Mouse (Mus musculus): ENCODE results near the gene Emc9. TPM values are rescaled to one million over a fixed set of nuclear protein-coding genes. Genes with fewer than 3 reads are reported as not detected.

Gene Emc9
- polyA plus RNA-seq, 1 experiment from 2014 or later = 22.6 TPM

GRCm38 (mm10) chr14:55589271-55589670, 4.2 kb upstream of the Emc9 start:
- no peak for ATAC-seq (ENCODE audit: insufficient number of reproducible peaks, insufficient read depth, low FRiP score, low read depth)
- Histone ChIP-seq H3K9ac (ENCODE audit: low read length) (no peak overlapping the region), H3K36me3 (ENCODE audit: control insufficient read depth, insufficient read depth, low read length) (peaks cover 33% of the 10 kb centered on the region), H3K27me3 (ENCODE audit: control insufficient read depth, insufficient read depth, low read length) (no peaks in the 10 kb centered on the region), H3K27ac (replicated peaks in 1 of 2; ENCODE audit: control insufficient read depth in 1 of 2, insufficient read depth in 1 of 2, low read depth in 2 of 2, low read length in 2 of 2) (no peak overlapping the region), H3K9me3 (ENCODE audit: control insufficient read depth, low read length) (no peaks in the 10 kb centered on the region), H3K4me2 (ENCODE audit: low read length) (no peak overlapping the region), H3K4me1 (ENCODE audit: control insufficient read depth in 2 of 2, insufficient read depth in 2 of 2, low read length in 2 of 2) (peaks cover 10 to 30% of the 10 kb centered on the region in 2 experiments), H3K4me3 (ENCODE audit: control insufficient read depth in 1 of 2, insufficient read depth in 1 of 2, low read depth in 1 of 2, low read length in 2 of 2) (no peak overlapping the region)
- WGBS = 94% methylated on average over 5 of the region's 5 CpGs

GRCm38 (mm10) chr14:55586149-55586548, 1.0 kb upstream of the Emc9 start:
- Histone ChIP-seq H3K4me1 (ENCODE audit: control insufficient read depth in 2 of 2, insufficient read depth in 2 of 2, low read length in 2 of 2) (peaks cover 5 to 19% of the 10 kb centered on the region in 2 experiments), H3K4me2 (ENCODE audit: low read length) (no peak overlapping the region), H3K27me3 (ENCODE audit: control insufficient read depth, insufficient read depth, low read length) (no peaks in the 10 kb centered on the region), H3K36me3 (ENCODE audit: control insufficient read depth, insufficient read depth, low read length) (peaks cover 35% of the 10 kb centered on the region), H3K27ac (replicated peaks in 1 of 2; ENCODE audit: control insufficient read depth in 1 of 2, insufficient read depth in 1 of 2, low read depth in 2 of 2, low read length in 2 of 2) (no peak overlapping the region), H3K9me3 (ENCODE audit: control insufficient read depth, low read length) (no peaks in the 10 kb centered on the region), H3K9ac (ENCODE audit: low read length) (no peak overlapping the region), H3K4me3 (ENCODE audit: control insufficient read depth in 1 of 2, insufficient read depth in 1 of 2, low read depth in 1 of 2, low read length in 2 of 2) (no peak overlapping the region)
- 75% methylated on average over 2 of the region's 2 CpGs for WGBS
- no peak for ATAC-seq (ENCODE audit: insufficient number of reproducible peaks, insufficient read depth, low FRiP score, low read depth)

- H3K27me3 ChIP-seq (ENCODE audit: control insufficient read depth, insufficient read depth, low read length) = no peaks in the 10 kb centered on the region
- H3K9me3 ChIP-seq (ENCODE audit: control insufficient read depth, low read length) = no peaks in the 10 kb centered on the region
- H3K9ac ChIP-seq (ENCODE audit: low read length) = peak overlapping the region; percentile 79
- WGBS = 49% methylated on average over 6 of the region's 6 CpGs
- peaks cover 41% of the 10 kb centered on the region for H3K36me3 ChIP-seq (ENCODE audit: control insufficient read depth, insufficient read depth, low read length)
- peaks cover 5 to 19% of the 10 kb centered on the region in 2 experiments for H3K4me1 ChIP-seq (ENCODE audit: control insufficient read depth in 2 of 2, insufficient read depth in 2 of 2, low read length in 2 of 2)
- H3K27ac ChIP-seq (replicated peaks in 1 of 2; ENCODE audit: control insufficient read depth in 1 of 2, insufficient read depth in 1 of 2, low read depth in 2 of 2, low read length in 2 of 2) = peak overlapping the region; percentile 0 to 77; a peak in 2 of 4 replicates
- H3K4me3 ChIP-seq (ENCODE audit: control insufficient read depth in 1 of 2, insufficient read depth in 1 of 2, low read depth in 1 of 2, low read length in 2 of 2) = peak overlapping the region in 1 of 2 experiments; percentile 63; a peak in 2 of 4 replicates
- no peak for ATAC-seq (ENCODE audit: insufficient number of reproducible peaks, insufficient read depth, low FRiP score, low read depth)
- peak overlapping the region; percentile 88 for H3K4me2 ChIP-seq (ENCODE audit: low read length)
Measured at GRCm38 (mm10) chr14:55585566-55585960, 461 bp upstream of the Emc9 start.

GRCm38 (mm10) chr14:55584303-55584701, 800 bp downstream of the Emc9 start:
- H3K36me3 ChIP-seq (ENCODE audit: control insufficient read depth, insufficient read depth, low read length) = peaks cover 49% of the 10 kb centered on the region
- H3K4me1 ChIP-seq (ENCODE audit: control insufficient read depth in 2 of 2, insufficient read depth in 2 of 2, low read length in 2 of 2) = peaks cover 3 to 17% of the 10 kb centered on the region in 2 experiments; a peak in 3 of 4 replicates
- H3K27me3 ChIP-seq (ENCODE audit: control insufficient read depth, insufficient read depth, low read length) = no peaks in the 10 kb centered on the region
- H3K4me2 ChIP-seq (ENCODE audit: low read length) = peak overlapping the region; percentile 88
- no peaks in the 10 kb centered on the region for H3K9me3 ChIP-seq (ENCODE audit: control insufficient read depth, low read length)
- peak overlapping the region; percentile 63 for H3K4me3 ChIP-seq (ENCODE audit: control insufficient read depth in 1 of 2, insufficient read depth in 1 of 2, low read depth in 1 of 2, low read length in 2 of 2)
- peak overlapping the region; percentile 79 for H3K9ac ChIP-seq (ENCODE audit: low read length)
- 37% methylated on average over 5 of the region's 5 CpGs for WGBS
- ATAC-seq (ENCODE audit: insufficient number of reproducible peaks, insufficient read depth, low FRiP score, low read depth) = no peak
- H3K27ac ChIP-seq (replicated peaks in 1 of 2; ENCODE audit: control insufficient read depth in 1 of 2, insufficient read depth in 1 of 2, low read depth in 2 of 2, low read length in 2 of 2) = peak overlapping the region in 1 of 2 experiments; percentile 77; a peak in 2 of 4 replicates

GRCm38 (mm10) chr14:55581981-55582681, 3.0 kb downstream of the Emc9 start:
- ATAC-seq (ENCODE audit: insufficient number of reproducible peaks, insufficient read depth, low FRiP score, low read depth) = no peak
- Histone ChIP-seq H3K4me2 (ENCODE audit: low read length) (no peak overlapping the region), H3K27ac (replicated peaks in 1 of 2; ENCODE audit: control insufficient read depth in 1 of 2, insufficient read depth in 1 of 2, low read depth in 2 of 2, low read length in 2 of 2) (no peak overlapping the region), H3K27me3 (ENCODE audit: control insufficient read depth, insufficient read depth, low read length) (no peaks in the 10 kb centered on the region), H3K4me1 (ENCODE audit: control insufficient read depth in 2 of 2, insufficient read depth in 2 of 2, low read length in 2 of 2) (peaks cover 3 to 28% of the 10 kb centered on the region in 2 experiments; a peak in 3 of 4 replicates), H3K4me3 (ENCODE audit: control insufficient read depth in 1 of 2, insufficient read depth in 1 of 2, low read depth in 1 of 2, low read length in 2 of 2) (no peak overlapping the region), H3K9ac (ENCODE audit: low read length) (no peak overlapping the region), H3K36me3 (ENCODE audit: control insufficient read depth, insufficient read depth, low read length) (peaks cover 28% of the 10 kb centered on the region), H3K9me3 (ENCODE audit: control insufficient read depth, low read length) (no peaks in the 10 kb centered on the region)
- 74% methylated on average over 9 of the region's 9 CpGs for WGBS

GRCm38 (mm10) chr14:55580731-55581130, 4.4 kb downstream of the Emc9 start:
- Histone ChIP-seq H3K27ac (replicated peaks in 1 of 2; ENCODE audit: control insufficient read depth in 1 of 2, insufficient read depth in 1 of 2, low read depth in 2 of 2, low read length in 2 of 2) (no peak overlapping the region), H3K9ac (ENCODE audit: low read length) (no peak overlapping the region), H3K4me2 (ENCODE audit: low read length) (no peak overlapping the region), H3K36me3 (ENCODE audit: control insufficient read depth, insufficient read depth, low read length) (peaks cover 26% of the 10 kb centered on the region), H3K4me3 (ENCODE audit: control insufficient read depth in 1 of 2, insufficient read depth in 1 of 2, low read depth in 1 of 2, low read length in 2 of 2) (no peak overlapping the region), H3K4me1 (ENCODE audit: control insufficient read depth in 2 of 2, insufficient read depth in 2 of 2, low read length in 2 of 2) (peaks cover 12 to 36% of the 10 kb centered on the region in 2 experiments; a peak in 3 of 4 replicates), H3K27me3 (ENCODE audit: control insufficient read depth, insufficient read depth, low read length) (no peaks in the 10 kb centered on the region), H3K9me3 (ENCODE audit: control insufficient read depth, low read length) (no peaks in the 10 kb centered on the region)
- WGBS = 93% methylated on average over 16 of the region's 16 CpGs
- ATAC-seq (ENCODE audit: insufficient number of reproducible peaks, insufficient read depth, low FRiP score, low read depth) = no peak

GRCm38 (mm10) chr14:55579511-55580496, 5.3 kb downstream of the Emc9 start:
- no peaks in the 10 kb centered on the region for H3K9me3 ChIP-seq (ENCODE audit: control insufficient read depth, low read length)
- H3K9ac ChIP-seq (ENCODE audit: low read length) = no peak overlapping the region
- H3K36me3 ChIP-seq (ENCODE audit: control insufficient read depth, insufficient read depth, low read length) = peaks cover 26% of the 10 kb centered on the region
- H3K27ac ChIP-seq (replicated peaks in 1 of 2; ENCODE audit: control insufficient read depth in 1 of 2, insufficient read depth in 1 of 2, low read depth in 2 of 2, low read length in 2 of 2) = no peak overlapping the region
- H3K4me3 ChIP-seq (ENCODE audit: control insufficient read depth in 1 of 2, insufficient read depth in 1 of 2, low read depth in 1 of 2, low read length in 2 of 2) = no peak overlapping the region
- WGBS = 85% methylated on average over 23 of the region's 23 CpGs
- ATAC-seq (ENCODE audit: insufficient number of reproducible peaks, insufficient read depth, low FRiP score, low read depth) = no peak
- no peaks in the 10 kb centered on the region for H3K27me3 ChIP-seq (ENCODE audit: control insufficient read depth, insufficient read depth, low read length)
- peaks cover 12 to 36% of the 10 kb centered on the region in 2 experiments; a peak in 3 of 4 replicates for H3K4me1 ChIP-seq (ENCODE audit: control insufficient read depth in 2 of 2, insufficient read depth in 2 of 2, low read length in 2 of 2)
- H3K4me2 ChIP-seq (ENCODE audit: low read length) = no peak overlapping the region
